Comparison of ENCODE assay signal across 21 mouse cellular contexts in the genomic region with DNA sequence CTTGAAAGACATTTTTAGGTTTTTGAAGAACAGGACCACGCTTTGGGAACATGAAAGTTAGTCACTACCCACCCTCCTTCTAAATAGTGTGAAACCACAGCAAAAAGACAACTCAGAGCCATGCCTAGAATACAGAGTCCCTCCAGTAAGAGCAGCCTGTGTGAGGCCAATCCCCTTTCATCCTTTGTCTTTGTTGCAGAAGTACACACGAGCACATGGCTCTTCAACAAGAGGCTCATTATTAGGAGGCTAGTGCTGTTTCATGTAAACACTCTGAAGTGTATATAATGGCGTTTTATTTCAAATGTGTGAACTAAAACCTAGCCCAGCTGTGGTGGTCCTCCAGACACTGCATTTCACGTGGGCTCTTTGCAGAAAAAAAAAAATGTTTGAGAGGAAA. TPM values are rescaled to one million over a fixed set of nuclear protein-coding genes. Genes with fewer than 3 reads are reported as not detected.
DNase-seq lines count a peak whose midpoint lies in the region; ATAC-seq and TF ChIP-seq lines count a peak whose summit lies in the region.
"Had no signal": no experiment of that assay in that cellular context is flagged by ENCODE, and none has a peak within 500 bp of the region (broad histone marks: within the 10 kb centered on the region; RNA-seq: fewer than 3 reads in every experiment).

No protein-coding gene starts in this region.

- peak overlapping the region; percentile 73; the same call in 1 of the 2 replicates for H3K27ac ChIP-seq in cortical plate, adult 2 months (ENCODE audit: insufficient read depth, low read length)
- H3K27ac ChIP-seq: kidney, postnatal 0 days; stomach, postnatal 0 days had no signal

- peaks cover 30% of the 10 kb centered on the region for H3K36me3 ChIP-seq in megakaryocyte, embryonic 14.5 days (replicated peaks; ENCODE audit: low read length)

- peaks cover 37% of the 10 kb centered on the region for H3K4me1 ChIP-seq in megakaryocyte, embryonic 14.5 days
- peaks cover 1% of the 10 kb centered on the region; the same call in 1 of the 2 replicates for H3K4me1 ChIP-seq in cortical plate, adult 2 months (ENCODE audit: control insufficient read depth, insufficient read depth, low read length)

- H3K27me3 ChIP-seq in megakaryocyte, embryonic 14.5 days (replicated peaks): no peaks in the 10 kb centered on the region

- DNase-seq in frontal cortex, adult 2 months (ENCODE audit: extremely low spot score in 1 of 2, low spot score in 1 of 2): no peak
- peak; percentile 28 for DNase-seq in T-cell, adult 2 months (ENCODE audit: low spot score)
- DNase-seq: adrenal gland, adult 8-10 months; cerebellum, adult 11-12 months; cerebellum, postnatal 14 days; gastrocnemius, postnatal 14 days; heart, adult 18-20 months; heart, postnatal 4 days; kidney, adult 18-20 months; left cerebral cortex, postnatal 4 days; lung, adult 18-20 months; lung, postnatal 14 days; right cerebral cortex, postnatal 4 days had no signal

- H3K9me3 ChIP-seq in megakaryocyte, embryonic 14.5 days: no peaks in the 10 kb centered on the region

- H3K4me3 ChIP-seq in megakaryocyte, embryonic 14.5 days (replicated peaks): peak overlapping the region; percentile 44
- H3K4me3 ChIP-seq in cortical plate, adult 2 months (ENCODE audit: insufficient read depth, low read length): no peak overlapping the region
- H3K4me3 ChIP-seq: left cerebral cortex, adult 2 months had no signal

- TF ChIP-seq CTCF in cortical plate, adult 2 months (IDR thresholded peaks at IDR 0.05; ENCODE audit: extremely low read depth, insufficient read depth, low read length): no peak

- no peak for TF ChIP-seq POLR2A in cortical plate, adult 2 months (IDR thresholded peaks at IDR 0.05; ENCODE audit: extremely low read depth, insufficient read depth, low read length)

- ATAC-seq in frontal cortex, adult (ENCODE audit: low TSS enrichment): 0 out of 2 replicates have a peak, but pooled peaks have one; percentile 19
- no peak for ATAC-seq in megakaryocyte, adult 5-6 weeks (ENCODE audit: poor library complexity, severe bottlenecking)
- ATAC-seq in cerebellum, adult (ENCODE audit: insufficient number of reproducible peaks, low FRiP score, low TSS enrichment): no peak

RNA-seq across cellular contexts. Expression of gene D16Ertd472e, which starts 3.5 kb away (rescaled TPM):
- polyA plus RNA-seq in frontal cortex, adult 2 months (2012; rRNA removed): 5.1 TPM in 2 replicates
- 14.9 and 19.1 TPM in 2 replicates for polyA plus RNA-seq in megakaryocyte, embryonic 14.5 days (2012; ENCODE audit: insufficient read depth, low replicate concordance)
- 10.9 and 15.6 TPM in 2 replicates for total RNA-seq in megakaryocyte, adult 5-6 weeks (2015)
- total RNA-seq in megakaryocyte, adult 5-6 weeks (2017): 16.5 and 17.8 TPM in 2 replicates
- 6.2 and 6.8 TPM in 2 replicates for polyA plus RNA-seq in cortical plate, adult 2 months (2012; rRNA removed)
